Mouse (Mus musculus) brain, embryonic 14.5 days (tissue): ENCODE measurements at regions not wholly inside any gene's neighbourhood (a gene's known extent, or its start where the extent isn't known, plus 50 kb on each side); places are given as distances from the start of the nearest gene placed in this dataset.
A peak's percentile ranks its signal among the peaks of the same experiment; 100 is the strongest.

Experiments used
- DNase-seq: peaks from one replicate; pipeline ENCODE4 v3.0.0-alpha.2; 2011; ENCODE audit warnings: low read depth
- CTCF ChIP-seq: fragments of 200-500 bp; IDR thresholded peaks from 2 replicates; pipeline ENCODE4 v1.5.1; 2012; ENCODE audit warnings: inconsistent platforms, mild to moderate bottlenecking, moderate library complexity, borderline replicate concordance; ENCODE audit not compliant: insufficient read depth, insufficient read length; ENCODE audit errors: extremely low read depth
- POLR2A ChIP-seq: fragments of 200-500 bp; IDR thresholded peaks from 2 replicates; pipeline ENCODE4 v1.6.1; 2012; ENCODE audit warnings: mild to moderate bottlenecking, inconsistent platforms, borderline replicate concordance; ENCODE audit not compliant: poor library complexity, insufficient read depth, insufficient read length, severe bottlenecking; ENCODE audit errors: extremely low read depth

DNA sequence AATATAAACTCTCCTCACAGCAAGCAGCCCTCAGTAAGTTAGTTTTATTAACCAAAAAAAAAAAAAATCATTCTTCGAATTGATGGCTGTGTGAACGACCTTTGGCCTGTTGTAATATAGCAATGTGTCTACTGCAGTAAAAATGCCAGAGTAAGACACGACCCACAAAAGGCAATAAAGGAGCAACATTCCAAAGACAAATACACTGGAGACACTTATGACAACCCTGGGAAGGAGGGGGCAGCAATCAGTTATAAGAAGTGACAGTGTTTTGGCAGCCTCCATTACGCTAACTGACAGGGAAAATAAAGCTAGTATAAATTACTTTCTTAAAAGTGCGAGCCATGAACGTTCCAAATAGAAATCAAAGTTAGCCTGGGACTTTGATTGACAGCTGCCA, 185.9 kb upstream of the Ap5m1 start:
- peak; percentile 62 for DNase-seq
- TF ChIP-seq CTCF (no peak), POLR2A (no peak)

DNA sequence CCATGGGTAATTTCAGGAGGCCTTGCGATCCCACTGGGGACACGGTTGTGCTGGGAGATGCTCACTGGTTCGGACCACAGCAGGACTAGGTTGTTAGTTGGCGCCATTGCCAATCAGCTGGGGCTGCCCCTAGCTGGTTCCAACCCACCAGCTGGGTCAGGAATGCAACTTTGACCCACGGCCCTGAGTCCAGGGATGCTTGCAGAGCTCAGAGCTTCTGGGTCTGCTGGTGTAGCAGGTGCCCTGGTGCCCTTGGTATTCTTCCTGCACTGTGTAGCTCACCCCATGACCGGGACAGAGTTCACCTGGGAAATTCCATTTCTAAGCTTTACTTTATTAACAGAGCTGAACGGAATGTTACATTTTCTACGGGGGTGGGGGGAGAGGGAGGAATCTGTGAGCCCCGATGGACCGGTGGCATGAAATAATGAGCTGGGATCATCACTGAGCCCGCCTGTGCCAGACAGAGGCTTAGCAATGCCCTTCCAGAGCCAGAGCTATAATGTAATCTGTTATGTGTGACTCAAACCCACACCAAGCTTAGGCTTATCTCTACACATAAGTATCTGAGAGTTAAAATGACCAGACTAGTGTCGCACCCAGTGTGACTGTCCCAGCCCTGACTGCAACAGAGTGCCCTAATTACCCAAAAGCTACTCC, 187.8 kb upstream of the Ap5m1 start:
- no peak for DNase-seq
- no peak for TF ChIP-seq CTCF
- no peak for TF ChIP-seq POLR2A

DNA sequence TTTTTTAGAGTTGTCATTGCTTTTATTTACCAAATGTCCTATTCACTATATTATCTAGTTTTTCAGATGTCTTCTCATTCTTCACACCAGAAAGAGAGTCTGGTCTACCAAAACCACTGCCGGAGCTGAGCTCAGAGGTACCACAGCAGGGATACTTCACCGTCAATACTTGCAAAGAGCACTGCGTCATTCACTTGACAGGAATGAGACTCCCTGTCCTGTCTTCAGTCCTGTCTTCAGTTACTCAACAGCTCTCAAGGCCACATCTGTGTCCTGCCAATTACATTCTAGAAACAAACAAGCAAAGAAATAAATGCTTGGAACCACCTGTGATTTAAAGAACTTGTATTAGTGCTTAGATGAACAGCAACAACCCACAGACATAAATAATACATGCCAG, 194.6 kb upstream of the Ap5m1 start:
- DNase-seq: no peak
- TF ChIP-seq CTCF (no peak), POLR2A (no peak)

DNA sequence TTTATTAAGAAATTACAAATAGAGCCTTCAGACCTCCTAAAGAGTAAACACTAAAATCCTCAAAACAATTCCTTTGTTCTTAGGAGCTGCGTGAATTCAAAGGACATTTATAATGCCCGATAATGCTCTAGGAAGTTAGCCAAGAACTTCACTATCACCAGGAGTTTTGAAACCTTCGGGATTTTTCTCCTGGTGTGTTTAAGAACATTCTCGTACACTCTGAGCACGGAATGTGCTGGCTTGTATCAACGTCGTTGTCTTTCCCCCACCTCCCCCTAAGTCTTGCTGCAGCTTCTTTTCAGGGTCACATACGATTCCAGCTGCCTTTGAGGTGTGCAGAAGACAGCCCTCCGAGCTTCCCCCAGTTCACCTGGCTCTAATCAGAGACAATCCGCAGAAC, 195.9 kb upstream of the Ap5m1 start:
- TF ChIP-seq POLR2A (no peak), CTCF (no peak)
- DNase-seq: no peak

DNA sequence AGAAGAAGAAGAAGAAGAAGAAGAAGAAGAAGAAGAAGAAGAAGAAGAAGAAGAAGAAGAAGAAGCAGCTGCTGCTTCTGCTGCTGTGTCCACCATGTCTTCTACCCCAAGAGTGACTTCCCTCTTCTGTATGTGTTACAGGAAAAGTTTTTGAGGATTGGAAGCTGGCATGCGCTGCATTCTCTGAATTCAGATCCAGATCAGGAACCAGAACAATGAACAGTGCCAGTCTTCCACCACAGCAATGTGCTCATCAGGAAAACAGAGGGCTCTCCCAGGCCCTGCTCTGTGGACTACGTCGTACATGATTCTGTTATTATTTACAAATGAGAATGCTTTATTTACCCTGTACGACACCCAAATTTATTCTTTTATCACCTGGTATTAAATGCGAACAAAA, 181.8 kb upstream of the Otx2 start:
- TF ChIP-seq CTCF (no peak), POLR2A (no peak)
- DNase-seq: no peak

DNA sequence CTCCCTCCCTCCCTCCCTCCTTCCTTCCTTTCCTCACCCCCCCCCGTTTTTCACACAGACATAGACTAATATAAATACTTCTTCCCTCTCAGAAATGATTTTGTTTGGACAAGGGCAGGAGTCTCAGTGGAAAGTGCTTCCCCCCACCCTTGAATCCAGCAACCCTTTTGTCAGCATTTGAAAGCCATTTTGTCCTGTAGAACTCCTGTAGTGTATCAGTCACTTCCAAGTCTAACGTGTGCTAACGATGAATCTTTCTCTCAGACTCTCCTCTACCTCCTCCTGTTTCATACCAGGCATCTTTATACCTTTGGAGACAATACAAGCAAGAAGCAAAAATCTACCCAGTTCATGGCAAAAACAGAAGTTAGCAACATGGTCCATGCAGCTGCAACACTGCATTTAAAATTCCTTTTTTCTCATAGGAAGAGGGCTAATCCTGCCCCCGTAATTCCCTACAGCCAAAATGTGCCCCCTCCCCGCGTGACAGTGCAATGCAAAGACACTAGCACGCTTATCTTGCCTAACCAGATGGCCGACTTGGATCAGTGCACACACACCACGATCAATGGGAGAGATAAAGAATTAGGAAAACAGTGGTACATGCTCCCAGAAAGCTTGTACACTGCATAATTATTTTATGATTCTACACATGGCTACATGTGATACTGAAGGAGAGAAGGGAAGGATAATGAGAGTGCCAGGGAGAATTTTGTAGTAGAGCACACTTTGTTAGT, 180.7 kb upstream of the Otx2 start:
- TF ChIP-seq CTCF (no peak), POLR2A (no peak)
- peak; percentile 81 for DNase-seq

DNA sequence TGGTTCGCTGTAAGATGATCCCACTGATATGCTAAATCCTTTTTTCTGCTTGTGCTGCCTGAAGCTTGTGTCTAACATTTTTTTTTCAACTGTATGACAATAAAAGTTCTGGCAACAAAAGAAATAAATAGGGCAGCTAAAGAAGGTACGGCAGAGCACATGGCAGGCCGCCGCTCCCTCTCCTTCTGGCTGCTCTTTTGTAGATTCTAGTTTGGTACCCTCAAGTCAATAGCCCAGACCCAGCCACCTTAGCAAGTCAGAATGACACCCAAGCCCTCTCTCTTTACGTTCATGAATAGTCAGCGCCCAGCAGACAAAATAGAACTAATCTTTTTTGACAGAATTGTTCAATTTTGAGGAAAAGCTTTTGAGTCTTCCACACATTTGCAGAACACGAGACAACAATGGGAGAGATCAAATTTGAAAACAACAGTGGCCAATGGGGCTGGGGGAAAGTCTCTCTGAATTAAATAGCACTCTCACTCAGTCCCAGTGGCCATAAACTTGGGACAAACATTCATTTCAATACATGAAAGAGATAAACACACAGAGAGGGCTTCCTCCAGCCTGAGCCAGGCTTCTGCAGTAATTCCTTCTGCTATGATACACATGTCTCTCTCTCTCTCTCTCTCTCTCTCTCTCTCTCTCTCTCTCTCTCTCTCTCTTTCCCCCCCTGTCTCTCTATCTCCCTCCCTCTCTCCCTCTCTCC, 180.0 kb upstream of the Otx2 start:
- TF ChIP-seq CTCF (no peak), POLR2A (no peak)
- peak; percentile 78 for DNase-seq

DNA sequence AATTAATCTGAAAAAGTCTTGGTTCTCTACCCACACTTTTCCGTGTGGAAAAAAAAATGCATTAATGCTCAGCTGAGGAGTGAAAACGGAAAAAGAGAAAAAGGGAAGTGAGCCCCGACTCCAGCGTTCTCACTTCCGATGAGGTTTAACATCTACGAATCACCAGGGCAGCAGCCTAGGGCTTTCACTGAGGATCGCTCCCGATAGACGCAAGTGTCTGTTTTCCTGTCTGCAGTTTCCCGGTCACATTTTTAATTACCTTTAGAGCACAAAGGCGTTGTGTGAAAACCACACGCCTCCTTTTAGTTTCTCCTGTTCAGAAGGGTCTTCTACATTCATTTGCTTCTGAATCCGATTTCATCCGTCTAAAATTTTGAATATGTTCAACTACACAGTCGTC, 179.2 kb upstream of the Otx2 start:
- DNase-seq: peak; percentile 66
- no peak for TF ChIP-seq CTCF
- no peak for TF ChIP-seq POLR2A

DNA sequence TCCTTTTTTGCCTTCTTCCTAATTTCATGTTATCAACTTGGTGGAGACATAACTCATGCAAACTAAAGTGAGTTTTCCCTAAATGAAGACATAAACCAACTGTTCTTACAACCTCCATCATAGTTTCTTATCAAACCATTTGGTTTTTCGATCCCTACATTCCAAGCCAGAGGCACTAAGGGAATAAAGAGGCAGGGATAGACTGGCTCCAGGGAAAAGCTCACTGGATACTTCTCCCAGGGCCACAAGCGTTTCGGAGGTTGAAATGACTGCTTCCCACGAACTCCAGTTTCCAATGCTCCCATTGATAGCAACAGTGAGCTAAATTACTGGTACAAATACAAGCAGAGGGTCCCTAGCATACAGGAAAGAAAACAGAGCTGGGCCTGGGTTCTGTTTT, 178.4 kb upstream of the Otx2 start:
- TF ChIP-seq POLR2A (no peak), CTCF (no peak)
- DNase-seq: no peak

DNA sequence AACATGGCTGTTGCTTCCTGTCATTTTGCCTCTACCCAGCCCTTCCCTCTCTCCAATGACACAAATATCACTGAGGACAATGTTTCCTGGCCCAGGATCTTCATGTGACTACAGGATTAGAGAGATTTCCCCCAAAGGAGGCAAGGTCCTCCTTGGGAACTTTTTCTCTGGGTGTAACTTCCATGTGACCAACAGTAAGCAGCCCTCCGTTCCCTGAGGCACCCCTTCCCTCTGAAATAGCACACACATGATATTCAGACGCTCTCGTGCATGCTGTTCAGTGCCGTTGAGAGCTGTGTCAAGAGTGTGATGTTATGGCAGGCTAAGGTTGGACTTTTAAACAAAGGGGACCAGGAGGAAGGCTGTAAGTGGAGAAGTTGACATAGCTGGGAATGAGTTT, 169.2 kb upstream of the Otx2 start:
- DNase-seq: no peak
- no peak for TF ChIP-seq POLR2A
- TF ChIP-seq CTCF: no peak

DNA sequence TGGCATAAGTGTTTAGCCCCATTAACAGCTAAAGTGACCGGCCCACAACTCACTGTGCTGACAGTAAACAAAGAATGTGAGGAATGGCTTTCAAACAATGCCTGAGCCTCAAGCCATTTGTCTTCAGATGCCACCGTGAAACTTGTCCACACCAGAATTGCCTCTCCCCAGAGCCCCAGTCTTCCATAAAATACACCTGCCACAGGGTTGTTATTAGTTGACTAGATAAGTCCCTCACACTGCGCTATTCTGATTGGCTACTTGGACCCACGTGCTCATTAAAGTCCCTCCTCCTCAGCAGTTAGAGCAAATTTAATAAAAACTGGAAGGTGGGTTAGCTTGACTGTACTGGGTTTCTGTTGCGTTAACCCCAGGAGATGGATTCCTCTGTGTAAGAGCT, 167.7 kb upstream of the Otx2 start:
- DNase-seq: no peak
- TF ChIP-seq CTCF: no peak

DNA sequence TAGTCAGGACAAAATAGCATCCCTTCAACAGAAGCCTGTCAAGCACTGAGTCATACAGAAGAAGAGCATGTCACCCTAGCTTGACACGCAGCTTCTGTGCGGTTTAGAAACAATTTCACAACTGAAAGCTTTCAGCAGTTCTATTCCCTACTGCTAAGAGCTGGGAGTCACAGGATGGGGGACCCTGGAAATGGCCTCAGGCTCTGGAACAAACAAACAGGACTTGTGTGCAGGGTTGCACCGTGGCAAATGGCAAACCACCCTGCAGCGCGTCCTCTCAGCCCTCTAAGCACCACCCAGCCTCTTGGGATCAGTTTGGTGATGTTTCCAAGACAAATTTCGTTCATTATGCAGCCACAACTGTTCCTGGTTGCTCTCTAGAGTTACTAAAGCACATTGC, 163.6 kb upstream of the Otx2 start:
- TF ChIP-seq POLR2A (no peak), CTCF (no peak)
- no peak for DNase-seq

DNA sequence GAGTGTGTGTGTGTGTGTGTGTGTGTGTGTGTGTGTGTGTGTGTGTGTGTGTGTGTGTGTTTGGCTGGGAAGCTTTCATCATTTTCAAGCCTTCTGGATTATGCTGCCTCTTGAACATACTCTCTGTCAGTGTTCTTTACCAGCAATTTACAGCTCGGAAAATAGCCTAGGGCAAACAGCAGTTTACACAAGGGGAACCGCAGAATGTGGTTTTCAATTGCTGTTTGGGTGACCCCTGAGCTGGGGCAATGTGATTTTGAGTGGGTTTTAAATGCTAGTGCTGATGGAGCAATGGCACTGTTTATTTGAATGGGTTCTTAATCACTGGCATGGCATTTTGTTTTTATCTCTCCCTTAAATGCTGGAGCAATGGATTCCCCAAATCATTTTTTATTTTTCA, 162.5 kb upstream of the Otx2 start:
- no peak for TF ChIP-seq CTCF
- no peak for TF ChIP-seq POLR2A
- DNase-seq: peak; percentile 50
